Mouse (Mus musculus) adrenal gland, adult 18-20 months (tissue): ENCODE data around the gene Snrpg. TPM values are rescaled to one million over a fixed set of nuclear protein-coding genes. Genes with fewer than 3 reads are reported as not detected.
"Not testable (repeated sequence)": the region's sequence is repeated elsewhere in the genome, so short reads cannot be mapped to it uniquely, and the experiment has no call there.

Experiments used
- DNase-seq, 2 experiments: peaks; one replicate each; pipeline ENCODE4 v3.0.0; 2021 to 2022; ENCODE audit warnings: low spot score in 2 of 2
- long read RNA-seq, 2 experiments: library from polyadenylated mRNA; stranded (forward); transcript quantifications; one replicate each; pipeline ENCODE4 v2.0.0; 2021
- total RNA-seq, 2 experiments: library from RNA; stranded (reverse); gene quantifications; 1 replicate in 1 of 2; 2 replicates in 1 of 2; pipeline ENCODE4 v1.2.3; 2021

Snrpg gene
- 100 to 1,000 TPM; 115 to 384 TPM for total RNA-seq
- long read RNA-seq, experiment 1, transcript Snrpg-201 (4 exons, 1,055 nt), result major isoform, 16 of 16 reads
- long read RNA-seq, experiment 1, partial matches to known transcripts, result 0 of 16 reads
- long read RNA-seq, experiment 1, other reads (novel, unspliced or antisense), result 0 of 16 reads
- long read RNA-seq, experiment 2, transcript Snrpg-201 (4 exons, 1,055 nt), result major isoform, 210 of 226 reads
- long read RNA-seq, experiment 2, partial matches to known transcripts, result 4 of 226 reads
- long read RNA-seq, experiment 2, other reads (novel, unspliced or antisense), result 4 of 226 reads

DNA sequence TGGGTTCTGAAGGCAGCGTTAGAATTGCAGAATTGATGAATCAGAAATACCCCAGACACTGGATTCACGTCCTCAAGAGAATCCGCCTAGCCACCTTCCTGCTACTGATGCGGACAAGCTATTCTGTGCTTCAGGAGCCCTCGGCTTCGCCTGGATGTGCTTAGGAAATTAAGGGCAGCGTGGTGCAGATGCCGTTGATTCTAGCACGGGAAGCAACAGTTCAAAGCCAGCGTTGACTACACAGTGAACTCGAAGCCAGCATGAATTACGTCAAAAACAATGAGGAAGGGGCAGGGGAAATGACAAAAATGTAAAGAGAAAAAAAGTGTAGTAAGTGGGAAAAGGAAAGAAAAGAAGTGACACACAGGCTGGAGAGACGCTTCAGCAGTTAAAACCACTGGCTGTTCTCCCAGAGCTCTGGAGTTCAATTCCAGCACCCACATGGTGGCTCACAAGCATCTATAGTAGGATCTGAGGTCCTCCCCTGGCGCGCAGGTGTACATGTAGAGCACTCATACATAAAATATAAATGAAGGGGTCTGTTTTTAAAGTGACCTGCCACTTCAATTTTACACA lies at the start of gene Snrpg:
Snrpg (plus strand) TSS at position 541 of the 576 bp plus-strand sequence.
- no peak for DNase-seq

DNA sequence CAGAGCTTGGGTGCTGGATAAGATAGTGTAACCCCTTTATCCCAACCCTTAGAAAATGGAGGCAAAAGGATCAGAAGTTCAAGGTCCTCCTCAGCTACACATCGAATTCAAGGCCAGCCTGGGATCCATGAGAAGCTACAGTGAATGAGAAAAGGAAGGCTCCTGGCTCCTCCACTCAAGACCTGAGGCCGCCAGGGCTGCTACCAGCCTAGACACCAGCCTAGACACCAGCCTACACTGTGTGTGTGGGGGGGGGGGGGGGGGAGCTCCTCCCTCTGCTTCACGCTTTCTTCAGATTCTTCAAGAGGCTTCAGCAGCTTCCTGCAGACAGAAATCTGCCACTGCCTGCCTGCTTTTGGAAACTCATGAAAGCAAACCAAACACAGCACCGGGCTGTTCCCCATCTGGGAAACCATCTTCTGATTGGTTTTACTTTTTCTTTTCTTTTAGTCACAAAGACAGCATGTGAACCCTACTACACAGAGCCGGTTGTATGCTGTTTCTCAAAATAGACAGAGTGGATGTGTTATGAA lies 49.0 kb upstream of the Snrpg start:
- no peak for DNase-seq

DNA sequence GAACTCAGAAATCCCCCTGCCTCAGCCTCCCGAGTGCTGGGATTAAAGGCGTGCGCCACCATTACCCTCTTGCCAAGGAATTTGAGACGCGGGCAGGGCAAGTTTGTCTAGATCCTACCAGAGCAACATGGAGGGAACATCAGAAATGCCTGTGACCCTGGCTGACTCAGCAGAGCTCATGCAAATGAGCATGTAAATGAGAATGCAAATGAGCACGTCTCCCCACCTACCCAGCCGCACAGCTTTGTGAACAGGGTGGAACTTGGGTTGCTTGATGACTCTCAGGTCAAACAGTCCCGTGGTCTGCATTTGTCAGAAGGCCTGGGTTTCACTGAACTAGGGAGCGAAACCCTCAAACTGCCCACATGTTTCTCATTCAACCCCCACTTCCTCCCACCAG lies 48.1 kb upstream of the Snrpg start:
- no peak for DNase-seq

DNA sequence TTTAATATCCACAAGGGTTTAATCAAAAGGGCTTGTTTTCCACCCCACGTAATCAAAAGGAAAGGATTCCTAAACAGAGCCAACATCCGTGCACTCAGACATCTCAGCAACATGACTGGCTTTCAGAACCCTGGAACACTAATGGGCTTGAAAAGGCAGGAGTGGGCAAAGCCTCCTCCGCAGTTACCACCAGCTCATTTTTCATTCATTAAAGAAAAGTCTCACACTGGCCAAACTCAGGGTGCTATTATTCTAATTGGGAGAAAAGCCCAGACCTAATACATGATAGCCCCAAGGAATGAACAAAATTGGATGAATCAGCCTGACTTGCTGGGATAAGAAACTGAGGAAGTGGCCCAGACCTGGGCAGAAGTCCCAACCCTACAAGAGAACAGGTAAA lies 46.7 kb upstream of the Snrpg start:
- no peak for DNase-seq

DNA sequence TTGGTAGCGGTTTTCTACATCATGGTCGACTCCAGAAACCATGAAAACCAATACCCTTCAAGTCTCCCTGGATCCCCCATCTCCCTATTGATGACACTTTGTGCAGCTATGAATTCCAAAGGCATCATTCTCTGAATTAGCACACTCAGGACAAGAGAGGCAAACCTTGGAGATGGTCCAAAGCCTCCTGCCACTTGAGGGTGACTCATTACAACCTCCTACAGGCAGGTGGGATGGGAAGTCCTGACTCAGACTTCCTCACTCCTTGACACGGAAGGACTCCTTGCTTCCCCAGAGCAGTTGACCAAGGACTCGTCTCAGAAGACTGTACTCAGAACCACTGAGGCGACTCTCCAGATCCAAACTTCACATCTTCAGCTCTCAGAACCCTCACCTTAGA lies 45.5 kb upstream of the Snrpg start:
- no peak for DNase-seq

DNA sequence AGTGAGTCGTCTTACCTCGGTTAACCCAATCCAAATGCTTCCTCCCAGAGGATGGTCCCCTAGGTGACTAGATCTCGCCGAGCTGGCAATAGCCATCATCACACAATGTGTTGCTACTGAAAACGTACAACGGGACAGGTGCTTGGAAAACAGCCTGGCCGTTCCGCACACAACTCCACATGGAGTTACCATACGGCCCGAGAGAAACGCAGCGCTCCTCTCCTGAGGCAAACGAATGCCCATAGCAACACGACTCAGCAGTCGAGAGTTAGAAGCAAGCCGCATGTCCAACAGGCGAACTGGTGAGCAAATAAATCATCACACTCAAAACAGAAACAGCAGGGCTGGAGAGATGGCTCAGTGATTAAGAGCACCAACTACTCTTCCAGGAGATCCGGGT lies 44.2 kb upstream of the Snrpg start:
- DNase-seq, result no peak

DNA sequence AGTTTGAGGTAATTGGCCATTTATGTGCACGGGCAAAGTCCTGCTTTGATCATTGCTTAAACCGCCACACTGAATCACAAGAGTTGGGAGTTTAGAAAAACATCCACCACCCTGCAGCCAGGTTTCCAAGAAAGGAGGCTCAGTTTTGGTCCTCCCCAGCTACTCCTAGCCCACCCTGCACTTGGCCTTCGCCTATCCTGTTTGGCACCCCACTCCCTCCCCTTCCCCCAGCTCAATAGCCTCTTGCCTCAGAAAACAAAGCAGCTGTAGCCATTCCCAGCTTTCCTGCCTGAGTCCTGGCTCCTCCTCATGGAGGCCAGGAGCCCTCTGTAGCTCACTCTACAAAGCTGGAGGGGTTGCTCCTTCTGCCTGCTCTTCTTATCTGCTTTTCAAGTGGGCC lies 42.7 kb upstream of the Snrpg start:
- no peak for DNase-seq

DNA sequence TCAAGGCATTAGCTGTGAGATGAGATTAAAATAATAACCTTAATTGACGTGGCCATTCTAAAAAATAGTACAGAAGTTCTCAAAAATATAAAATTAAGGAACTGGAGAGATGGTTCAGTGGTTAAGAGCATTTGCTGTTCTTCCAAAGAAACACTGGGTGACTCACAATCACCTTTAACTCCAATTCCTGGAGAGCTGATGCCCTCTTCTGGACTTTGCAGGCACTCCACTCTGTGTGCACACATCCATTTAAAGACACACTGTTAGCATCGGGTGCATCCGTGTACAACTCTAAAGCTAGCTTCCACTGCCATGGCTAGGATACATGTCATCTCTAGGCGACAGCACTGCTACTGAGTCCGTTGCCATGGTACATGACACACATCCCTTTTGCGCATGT lies 41.2 kb upstream of the Snrpg start:
- no peak for DNase-seq

DNA sequence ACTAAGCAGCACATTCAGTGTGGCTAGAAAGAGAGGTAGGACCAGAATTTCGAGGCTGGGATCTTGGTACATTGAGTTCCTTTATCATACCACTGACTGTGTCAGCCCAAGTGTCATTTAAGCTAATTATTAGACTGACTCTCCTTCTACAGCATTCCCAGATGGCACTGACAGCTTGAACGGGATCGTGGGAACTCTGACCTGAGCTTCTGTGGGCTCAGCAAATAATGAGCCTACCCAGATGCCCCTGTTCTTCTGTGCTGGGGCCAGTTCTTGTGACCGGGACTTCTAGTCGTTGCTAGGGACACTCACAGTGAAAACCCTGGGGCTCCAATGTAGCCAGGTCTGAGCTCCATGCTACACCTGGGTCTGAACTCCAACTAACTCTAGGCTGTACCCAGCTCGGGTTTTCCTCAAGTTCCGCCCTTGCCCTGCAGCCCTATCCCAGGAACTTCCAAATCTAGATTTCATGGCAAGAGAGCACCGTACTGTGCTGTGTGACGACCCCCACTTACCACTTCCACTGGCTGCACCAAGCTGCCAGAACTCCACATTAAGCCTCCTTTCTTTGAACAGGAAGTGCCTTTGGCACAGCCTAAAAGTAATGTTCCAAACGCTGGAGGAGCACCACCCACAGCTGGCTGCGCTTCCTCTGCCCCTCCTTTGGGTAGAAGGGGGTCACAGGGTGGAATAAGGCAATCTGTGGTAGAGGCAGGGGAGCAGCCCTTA lies 35.8 kb upstream of the Snrpg start:
- no peak for DNase-seq

DNA sequence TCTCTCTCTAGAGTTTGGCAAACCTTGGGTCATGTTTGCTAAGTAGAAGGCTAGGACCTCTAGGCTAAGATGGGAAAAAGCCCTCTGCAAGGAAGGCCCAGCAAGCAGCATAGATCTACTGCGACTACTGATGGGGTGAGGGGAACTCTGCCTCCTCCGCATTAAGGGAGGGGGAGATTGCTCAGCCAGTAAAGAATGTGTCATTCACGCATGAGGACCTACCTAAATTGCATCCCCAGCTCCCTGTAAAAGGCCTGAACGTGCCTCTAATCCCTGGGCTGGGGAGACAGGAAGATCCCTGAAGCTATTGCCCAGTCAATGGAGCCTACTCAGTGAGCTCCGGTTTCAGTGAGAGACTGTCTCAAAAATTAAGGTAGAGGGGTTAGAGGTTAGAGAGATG lies 35.2 kb upstream of the Snrpg start:
- DNase-seq, result no peak

DNA sequence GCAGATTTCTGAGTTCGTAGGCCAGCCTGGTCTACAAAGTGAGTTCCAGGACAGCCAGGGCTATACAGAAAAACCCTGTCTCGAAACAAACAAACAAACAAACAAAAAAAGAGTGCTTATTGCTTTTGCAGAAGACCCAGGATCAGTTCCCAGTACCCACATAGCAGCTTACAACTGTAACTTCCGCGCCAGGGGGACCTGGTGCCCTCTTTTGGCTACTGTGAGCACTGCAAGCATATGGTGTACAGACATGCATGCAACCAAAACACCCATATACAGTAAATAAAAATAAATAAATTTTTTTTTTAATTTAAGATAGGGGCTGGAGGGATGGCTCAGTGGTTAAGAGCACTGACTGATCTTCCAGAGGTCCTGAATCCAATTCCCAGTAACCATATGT lies 34.8 kb upstream of the Snrpg start:
- not testable (repeated sequence) for DNase-seq

DNA sequence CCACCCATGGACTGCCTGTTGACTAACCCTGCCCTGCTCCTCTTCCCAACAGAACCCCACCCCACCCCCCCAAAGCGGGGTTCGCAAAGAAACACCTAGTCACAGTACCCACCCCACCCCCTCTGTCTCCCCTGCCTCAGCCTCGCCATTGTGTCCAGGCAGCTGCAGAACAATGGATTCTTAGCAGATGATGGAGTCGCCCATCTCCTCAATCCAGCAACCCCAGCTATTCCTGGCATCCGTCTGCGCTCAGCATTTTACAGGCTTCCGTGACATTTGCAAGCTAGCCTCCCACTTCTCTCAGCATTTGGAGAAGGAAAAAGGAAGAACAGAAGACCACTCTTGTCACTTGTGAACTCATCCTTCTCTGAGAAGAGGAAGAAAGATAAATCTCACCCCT lies 27.4 kb upstream of the Snrpg start:
- no peak for DNase-seq

DNA sequence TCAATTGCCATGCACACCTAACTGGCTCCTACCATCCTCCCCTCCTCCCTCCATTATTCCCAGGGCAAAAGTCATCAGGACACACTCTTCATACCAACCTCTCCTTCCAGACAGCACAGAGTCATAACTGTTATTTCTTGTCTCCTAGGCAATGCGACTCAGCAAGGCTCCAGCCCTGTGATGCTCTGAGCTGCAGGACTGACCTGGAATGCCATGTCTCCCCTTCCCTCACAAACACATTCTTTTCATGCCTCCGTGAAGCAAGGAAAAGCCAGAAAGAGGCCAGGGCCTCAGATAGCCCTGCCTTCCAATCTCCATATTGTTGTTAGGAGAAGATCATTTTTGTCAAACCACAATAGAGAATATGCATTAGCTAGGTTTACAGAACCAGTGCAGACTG lies 25.0 kb upstream of the Snrpg start:
- DNase-seq, result no peak

DNA sequence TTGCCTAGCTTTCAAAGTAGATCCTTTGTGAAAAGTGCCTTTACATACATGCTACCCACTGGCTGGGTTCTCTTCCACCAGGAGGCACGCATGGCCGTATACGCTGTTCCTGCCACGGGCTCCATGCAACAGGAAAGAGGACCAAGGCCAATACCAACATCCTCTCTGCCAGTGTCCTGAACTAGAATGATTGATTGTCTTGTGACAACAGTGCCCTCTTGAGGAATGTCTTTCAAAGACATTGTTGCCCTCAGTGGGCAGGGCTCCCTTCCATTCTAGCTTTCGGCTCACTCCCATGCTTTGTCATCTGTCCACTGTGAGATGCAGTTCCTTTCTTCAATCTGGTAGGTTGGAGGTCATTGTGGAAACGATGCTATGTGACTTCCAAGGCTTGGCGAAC lies 21.8 kb upstream of the Snrpg start:
- DNase-seq, result no peak

DNA sequence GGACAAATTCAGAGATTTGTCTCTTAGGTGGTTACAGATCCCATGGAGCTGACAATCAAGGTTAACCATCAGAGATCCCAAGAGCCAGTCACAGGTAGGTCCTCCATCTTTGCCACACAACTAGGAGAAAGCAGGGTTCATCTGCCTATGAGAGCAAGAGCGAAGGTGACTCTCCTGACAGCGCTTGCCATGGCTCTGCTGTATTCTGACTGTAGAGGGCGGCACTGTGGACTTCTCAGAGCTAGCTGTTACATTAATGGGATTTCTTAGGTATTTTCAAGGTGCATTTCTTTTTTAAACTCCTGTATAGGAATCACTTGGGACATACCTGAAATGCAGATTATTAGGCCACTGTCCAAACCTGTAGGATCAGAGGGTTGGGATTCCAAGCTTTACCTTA lies 16.2 kb upstream of the Snrpg start:
- DNase-seq, result no peak

DNA sequence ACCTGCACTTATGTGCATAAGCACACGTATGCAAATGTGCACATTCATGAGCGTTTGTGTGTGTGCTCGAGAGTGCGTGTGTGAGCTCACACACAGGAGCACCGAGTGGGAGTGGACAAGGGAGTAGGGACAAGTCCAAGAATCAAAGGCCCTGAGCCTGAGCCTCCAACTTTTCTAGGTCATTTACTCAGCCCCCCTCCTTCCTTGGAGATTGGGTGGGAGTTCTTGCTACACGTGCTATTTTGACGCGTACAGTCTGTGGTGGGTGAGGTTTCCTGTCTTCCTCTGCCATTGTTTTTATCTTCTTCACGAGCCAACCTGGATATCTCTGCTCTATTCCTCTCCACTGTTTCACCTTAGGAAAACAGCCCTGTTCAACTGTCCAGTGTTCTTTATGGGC lies 14.1 kb upstream of the Snrpg start:
- no peak for DNase-seq

DNA sequence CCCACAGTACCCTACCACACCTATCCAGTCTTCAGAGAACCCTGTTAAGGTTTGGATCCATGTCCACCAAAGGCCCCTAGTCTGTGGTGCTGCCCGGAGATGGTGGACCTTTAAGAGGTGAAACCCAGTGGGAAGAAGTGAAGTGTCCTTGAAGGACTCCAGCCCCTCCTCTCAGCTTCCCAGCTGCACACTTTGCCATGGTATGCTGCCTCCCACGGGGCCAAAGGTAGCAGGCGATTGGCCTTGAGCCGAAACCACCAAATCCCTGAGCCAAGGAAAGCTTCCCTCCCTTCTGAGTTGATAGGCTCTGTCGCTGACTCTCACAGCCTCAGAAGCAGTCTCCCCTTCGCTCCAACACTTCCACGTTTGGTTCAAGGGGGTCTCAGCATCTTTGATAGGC lies 10.4 kb upstream of the Snrpg start:
- DNase-seq, result no peak

DNA sequence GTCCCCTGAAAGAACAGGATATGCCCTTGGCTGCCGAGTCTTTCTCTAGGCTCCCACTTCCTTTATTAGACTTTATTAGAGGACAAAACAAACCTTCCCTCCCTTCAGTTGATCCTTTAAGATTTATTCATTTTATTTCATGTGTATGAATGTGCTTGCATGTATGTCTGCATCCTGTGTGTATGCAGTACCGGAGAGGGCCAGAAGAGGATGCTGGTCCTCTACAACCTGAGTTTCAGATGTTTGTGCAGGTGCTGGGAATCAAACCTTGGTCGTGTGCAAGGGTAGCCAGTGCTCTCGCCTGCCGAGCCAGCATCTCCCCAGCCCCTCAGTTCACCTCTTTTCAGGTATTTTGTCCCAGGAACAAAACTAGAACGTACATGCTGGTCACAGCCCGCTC lies 9.7 kb upstream of the Snrpg start:
- no peak for DNase-seq

DNA sequence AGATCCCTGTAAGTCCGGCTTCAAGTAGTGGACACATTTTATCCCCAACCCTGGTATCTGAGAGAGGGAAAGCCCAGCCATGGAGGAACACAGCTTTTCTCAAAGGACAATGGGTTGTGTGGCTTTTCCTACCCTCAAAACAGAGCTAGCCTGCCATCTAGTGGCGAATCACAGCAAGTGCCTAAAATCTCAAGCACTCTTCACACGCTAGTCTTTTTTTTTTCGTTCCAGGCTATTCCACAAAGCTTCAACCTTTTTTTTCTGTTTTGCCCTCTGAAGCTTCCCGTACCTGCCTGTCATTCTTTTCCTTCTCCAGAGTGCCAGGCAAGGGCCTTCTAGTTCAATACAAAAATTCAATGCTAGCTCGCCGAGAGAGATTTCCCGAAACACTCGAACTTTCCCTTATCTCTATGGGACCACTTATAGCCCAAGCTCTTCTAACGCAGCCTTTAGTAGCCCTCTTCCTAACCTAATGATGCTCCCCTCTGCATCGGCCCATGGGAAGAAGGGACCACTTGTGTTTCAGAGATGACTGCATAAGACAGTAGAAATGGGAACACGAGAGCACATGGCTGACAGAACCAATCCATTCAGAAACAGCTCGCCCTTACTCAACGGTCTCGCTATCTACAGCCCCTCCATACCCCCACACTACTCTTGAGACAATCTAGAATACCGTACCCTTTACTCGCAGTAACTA lies 6.5 kb upstream of the Snrpg start:
- peak; percentile 68 to 72 for DNase-seq

DNA sequence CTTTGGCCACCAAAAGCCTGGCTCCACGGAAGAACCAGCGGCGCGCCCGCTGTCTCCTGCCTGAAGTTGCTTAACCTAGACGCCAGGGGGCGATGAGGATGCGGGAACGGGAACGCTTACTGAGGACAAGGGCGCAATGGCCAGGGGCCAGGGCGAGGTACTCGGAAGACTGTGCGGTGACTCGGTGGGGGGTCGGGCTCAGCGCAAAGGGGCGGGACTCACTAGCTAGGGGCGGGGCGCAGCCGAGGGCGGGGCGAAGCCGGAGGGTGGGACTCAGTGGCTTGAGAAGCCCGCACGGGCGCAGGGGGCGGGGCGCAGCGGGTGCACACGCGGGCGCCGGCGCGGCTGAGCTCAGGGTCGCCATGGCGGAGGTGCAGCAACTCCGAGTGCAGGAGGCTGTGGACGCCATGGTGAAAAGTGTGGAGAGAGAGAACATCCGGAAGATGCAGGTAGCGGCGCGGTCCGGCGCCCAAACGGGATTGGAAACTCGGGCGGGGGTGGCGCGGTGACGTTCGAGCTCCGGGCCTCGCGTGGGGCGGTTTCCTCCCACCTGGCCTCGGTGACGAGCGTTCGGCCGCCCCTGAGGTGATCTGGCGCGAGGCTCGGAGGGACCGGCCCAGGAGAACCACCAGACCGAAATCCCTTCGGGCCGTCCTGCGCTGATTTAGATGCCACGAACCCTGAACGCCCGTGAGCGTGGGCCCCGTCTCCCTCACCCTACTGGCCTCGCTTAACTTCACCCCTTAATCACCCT lies 5.6 kb upstream of the Snrpg start, which contains the start of gene Fam136a:
Fam136a (plus strand) TSS at position 276 of the 754 bp plus-strand sequence.
- DNase-seq, result peak; percentile 95 to 96
